Mouse (Mus musculus): ENCODE measurements around the gene Crocc2. TPM values are rescaled to one million over a fixed set of nuclear protein-coding genes. Genes with fewer than 3 reads are reported as not detected.

The Crocc2 gene
- total and polyA plus RNA-seq, 2 experiments from 2014 or later = 0.08 to 0.34 TPM

DNA sequence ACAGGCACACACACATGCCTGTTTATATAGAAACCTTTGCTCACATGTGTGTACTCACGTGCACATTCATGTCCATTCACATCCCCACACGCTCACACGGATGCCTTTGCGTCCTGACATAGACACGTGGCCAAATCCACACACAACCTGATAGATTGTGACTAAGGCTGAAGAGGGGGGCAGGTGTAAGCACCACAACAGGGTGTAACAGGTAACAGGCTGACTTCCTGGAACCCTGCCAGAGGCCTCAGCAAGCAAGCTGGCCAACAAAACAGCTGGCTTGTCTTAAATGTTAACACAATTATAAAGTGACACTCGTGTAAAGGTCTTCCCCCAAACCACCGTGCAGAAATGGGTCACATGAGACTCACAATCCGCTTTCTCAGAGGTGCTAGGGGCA is 9.6 kb upstream of the Crocc2 start:
- no peaks in the 10 kb centered on the region for H3K36me3 ChIP-seq (replicated peaks; ENCODE audit: control insufficient read depth, insufficient read depth, low read length)
- no peaks in the 10 kb centered on the region for H3K9me3 ChIP-seq (replicated peaks; ENCODE audit: control insufficient read depth, low read length)
- 81% methylated on average over 8 of the region's 8 CpGs for WGBS
- H3K4me3 ChIP-seq (ENCODE audit: low read depth, low read length) = no peak overlapping the region
- no peaks in the 10 kb centered on the region for H3K4me1 ChIP-seq (ENCODE audit: control insufficient read depth, insufficient read depth)
- TF ChIP-seq EP300 (IDR thresholded peaks at IDR 0.05; ENCODE audit: low read depth) (no peak), CTCF (IDR thresholded peaks at IDR 0.05; ENCODE audit: low read depth) (no peak)
- H3K4me2 ChIP-seq (ENCODE audit: low read depth, low read length) = no peak overlapping the region
- no peak for DNase-seq (ENCODE audit: low spot score)
- H3K27me3 ChIP-seq (ENCODE audit: control insufficient read depth, insufficient read depth, low read length) = peaks cover 20% of the 10 kb centered on the region
- H3K9ac ChIP-seq (replicated peaks; ENCODE audit: low read depth, low read length) = no peak overlapping the region
- no peak overlapping the region for H3K27ac ChIP-seq (ENCODE audit: low read depth)
- ATAC-seq (ENCODE audit: insufficient read depth, low read depth) = no peak

DNA sequence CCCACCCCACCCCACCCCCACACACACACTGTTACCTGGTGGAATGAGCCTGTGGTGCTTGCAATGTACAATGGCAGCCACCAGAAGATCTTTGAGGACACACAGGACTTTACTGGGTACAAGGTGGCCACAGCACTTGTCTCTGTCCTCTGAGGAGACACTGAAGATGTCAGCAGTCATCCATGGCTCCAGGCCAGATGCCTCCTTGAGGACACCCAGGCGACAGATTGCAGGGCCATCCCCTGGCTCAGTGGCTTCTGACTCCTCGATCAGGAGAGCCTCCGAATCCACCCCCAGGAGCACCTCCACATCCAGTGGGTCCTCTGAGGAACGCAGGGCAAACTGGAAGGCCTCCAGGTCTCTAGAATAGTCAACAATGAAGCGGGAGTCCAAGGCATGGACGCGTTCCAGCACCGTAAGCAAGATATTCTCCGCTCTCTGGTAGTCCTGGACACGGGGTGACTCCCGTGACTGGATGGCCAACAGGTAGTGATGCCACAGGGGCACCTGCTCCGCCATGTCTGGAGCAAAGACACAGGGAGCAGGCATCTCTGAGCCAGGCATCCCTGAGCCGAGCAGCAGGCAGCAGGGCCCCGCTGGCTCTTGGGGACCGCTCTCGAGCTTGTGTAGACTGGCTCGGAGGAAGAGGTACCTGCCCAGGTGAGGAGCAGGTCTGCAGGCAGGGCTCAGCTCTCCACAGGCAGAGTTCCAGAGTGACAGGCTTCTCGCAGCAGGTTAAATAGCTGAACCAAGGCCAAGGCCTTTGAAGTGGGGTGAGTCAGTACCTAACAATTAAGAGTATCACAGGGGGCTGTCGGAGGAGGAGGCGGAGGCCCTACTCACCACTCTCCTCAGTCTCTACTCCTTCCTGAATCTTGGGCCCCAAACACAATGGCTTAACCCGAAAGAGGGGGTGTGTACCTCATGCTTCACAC is 8.7 kb upstream of the Crocc2 start:
- H3K4me1 ChIP-seq (ENCODE audit: control insufficient read depth, insufficient read depth) = no peaks in the 10 kb centered on the region
- DNase-seq (ENCODE audit: low spot score) = no peak
- no peak overlapping the region for H3K4me2 ChIP-seq (ENCODE audit: low read depth, low read length)
- no peaks in the 10 kb centered on the region for H3K9me3 ChIP-seq (replicated peaks; ENCODE audit: control insufficient read depth, low read length)
- TF ChIP-seq EP300 (IDR thresholded peaks at IDR 0.05; ENCODE audit: low read depth) (no peak), CTCF (IDR thresholded peaks at IDR 0.05; ENCODE audit: low read depth) (no peak)
- H3K9ac ChIP-seq (replicated peaks; ENCODE audit: low read depth, low read length) = no peak overlapping the region
- no peak overlapping the region for H3K4me3 ChIP-seq (ENCODE audit: low read depth, low read length)
- 65% methylated on average over 21 of the region's 21 CpGs for WGBS
- H3K27ac ChIP-seq (ENCODE audit: low read depth) = no peak overlapping the region
- no peak for ATAC-seq (ENCODE audit: insufficient read depth, low read depth)
- H3K36me3 ChIP-seq (replicated peaks; ENCODE audit: control insufficient read depth, insufficient read depth, low read length) = no peaks in the 10 kb centered on the region
- peaks cover 17% of the 10 kb centered on the region for H3K27me3 ChIP-seq (ENCODE audit: control insufficient read depth, insufficient read depth, low read length)

DNA sequence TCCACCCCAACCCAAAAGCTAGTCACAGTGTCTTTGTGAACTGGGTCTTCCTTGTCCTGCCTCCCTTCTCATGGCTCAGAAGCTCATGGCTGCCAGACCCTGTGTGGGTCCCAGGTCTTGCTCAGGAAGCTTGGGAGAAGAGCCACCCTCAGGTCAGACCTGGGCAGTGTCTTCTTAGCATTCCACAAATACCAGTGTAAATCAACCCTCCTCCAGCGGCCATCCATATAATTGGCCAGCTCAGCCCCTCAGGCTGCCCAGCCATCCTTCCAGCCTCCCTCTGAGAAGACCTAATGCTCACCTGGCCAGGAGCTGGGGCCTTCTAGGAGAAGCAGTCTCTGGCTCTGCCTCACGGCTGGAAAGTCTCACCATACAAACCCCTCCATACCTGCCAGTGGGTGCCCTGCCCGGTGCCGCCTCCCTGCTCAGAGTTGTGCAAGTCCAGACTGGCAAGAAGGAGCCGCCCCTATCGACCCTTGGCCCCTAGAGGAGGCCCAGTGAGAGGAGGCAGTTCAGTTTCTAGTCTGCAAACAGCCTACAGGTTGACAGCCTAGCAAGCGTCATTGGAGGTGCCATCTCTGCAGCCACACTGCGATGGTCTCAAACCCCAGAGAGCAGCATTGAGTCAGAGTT is 7.9 kb upstream of the Crocc2 start, which contains the start of gene 2310007B03Rik:
2310007B03Rik (minus strand) TSS at position 448 of the 633 bp plus-strand sequence.
- Histone ChIP-seq H3K4me2 (ENCODE audit: low read depth, low read length) (no peak within 1 kb of the TSS), H3K27ac (ENCODE audit: low read depth) (no peak within 1 kb of the TSS), H3K36me3 (replicated peaks; ENCODE audit: control insufficient read depth, insufficient read depth, low read length) (no peaks in the 10 kb centered on the region), H3K9ac (replicated peaks; ENCODE audit: low read depth, low read length) (no peak within 1 kb of the TSS), H3K4me3 (ENCODE audit: low read depth, low read length) (no peak within 1 kb of the TSS), H3K9me3 (replicated peaks; ENCODE audit: control insufficient read depth, low read length) (no peaks in the 10 kb centered on the region), H3K4me1 (ENCODE audit: control insufficient read depth, insufficient read depth) (no peaks in the 10 kb centered on the region), H3K27me3 (ENCODE audit: control insufficient read depth, insufficient read depth, low read length) (peaks cover 13% of the 10 kb centered on the region)
- no peak for ATAC-seq (ENCODE audit: insufficient read depth, low read depth)
- TF ChIP-seq EP300 (IDR thresholded peaks at IDR 0.05; ENCODE audit: low read depth) (no peak), CTCF (IDR thresholded peaks at IDR 0.05; ENCODE audit: low read depth) (no peak)
- WGBS = 79% methylated on average over 8 of the region's 8 CpGs
- no peak for DNase-seq (ENCODE audit: low spot score)

DNA sequence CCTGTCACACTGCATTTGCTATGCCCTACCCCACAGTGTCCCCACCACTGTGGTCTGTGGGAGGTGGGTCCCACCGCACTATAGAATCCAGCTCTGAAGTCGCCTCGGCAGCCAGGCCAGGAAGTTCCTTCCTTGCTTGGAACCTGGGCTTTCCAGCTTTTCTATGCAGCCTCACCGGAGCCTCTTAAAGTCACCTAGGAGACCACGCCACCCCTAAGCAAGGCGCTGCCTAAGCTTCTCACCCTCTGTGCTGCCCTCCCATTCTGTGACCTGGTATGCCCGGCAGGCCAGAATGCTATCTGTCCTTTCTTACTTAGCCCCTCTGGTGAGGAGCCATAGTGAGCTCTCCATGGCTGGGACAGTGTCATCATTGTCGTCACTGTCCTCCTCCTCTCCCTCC is 7.2 kb upstream of the Crocc2 start:
- H3K4me3 ChIP-seq (ENCODE audit: low read depth, low read length) = no peak overlapping the region
- no peak overlapping the region for H3K27ac ChIP-seq (ENCODE audit: low read depth)

DNA sequence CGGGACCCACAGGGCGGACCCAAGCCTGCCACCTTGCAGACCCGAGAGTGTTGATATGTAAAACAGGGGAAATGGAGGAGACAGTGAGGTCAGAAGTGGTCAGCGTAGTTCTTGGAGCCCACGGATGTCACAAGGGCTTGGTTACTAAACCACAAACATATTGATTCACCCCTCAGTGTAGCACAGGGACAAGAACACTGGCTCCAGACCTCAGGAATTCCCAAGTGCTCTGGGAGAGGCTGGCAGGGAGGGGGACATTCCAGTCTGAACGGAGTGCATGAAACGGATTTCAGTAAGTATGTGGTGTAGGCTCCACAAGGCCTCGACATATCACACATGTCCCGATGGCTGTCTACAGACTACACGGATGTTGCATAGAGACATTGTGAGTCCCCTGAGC is 6.6 kb upstream of the Crocc2 start:
- TF ChIP-seq CTCF (IDR thresholded peaks at IDR 0.05; ENCODE audit: low read depth) = no peak
- no peak for TF ChIP-seq EP300 (IDR thresholded peaks at IDR 0.05; ENCODE audit: low read depth)
- WGBS = 63% methylated on average over 10 of the region's 10 CpGs
- H3K9me3 ChIP-seq (replicated peaks; ENCODE audit: control insufficient read depth, low read length) = no peaks in the 10 kb centered on the region
- no peaks in the 10 kb centered on the region for H3K4me1 ChIP-seq (ENCODE audit: control insufficient read depth, insufficient read depth)
- no peak overlapping the region for H3K4me2 ChIP-seq (ENCODE audit: low read depth, low read length)
- H3K4me3 ChIP-seq (ENCODE audit: low read depth, low read length) = no peak overlapping the region
- no peak overlapping the region for H3K27ac ChIP-seq (ENCODE audit: low read depth)
- DNase-seq (ENCODE audit: low spot score) (no peak), ATAC-seq (ENCODE audit: insufficient read depth, low read depth) (no peak)
- H3K36me3 ChIP-seq (replicated peaks; ENCODE audit: control insufficient read depth, insufficient read depth, low read length) = no peaks in the 10 kb centered on the region
- H3K27me3 ChIP-seq (ENCODE audit: control insufficient read depth, insufficient read depth, low read length) = peaks cover 10% of the 10 kb centered on the region; the same call in 1 of the 2 replicates
- H3K9ac ChIP-seq (replicated peaks; ENCODE audit: low read depth, low read length) = no peak overlapping the region

More for the DNA sequence above, 7.2 kb upstream of the Crocc2 start:
- Histone ChIP-seq H3K4me2 (ENCODE audit: low read depth, low read length) (no peak overlapping the region), H3K4me1 (ENCODE audit: control insufficient read depth, insufficient read depth) (no peaks in the 10 kb centered on the region), H3K27me3 (ENCODE audit: control insufficient read depth, insufficient read depth, low read length) (peaks cover 10% of the 10 kb centered on the region; the same call in 1 of the 2 replicates), H3K36me3 (replicated peaks; ENCODE audit: control insufficient read depth, insufficient read depth, low read length) (no peaks in the 10 kb centered on the region), H3K9me3 (replicated peaks; ENCODE audit: control insufficient read depth, low read length) (no peaks in the 10 kb centered on the region), H3K9ac (replicated peaks; ENCODE audit: low read depth, low read length) (no peak overlapping the region)
- WGBS = 83% methylated on average over 8 of the region's 8 CpGs
- DNase-seq (ENCODE audit: low spot score) = no peak
- no peak for ATAC-seq (ENCODE audit: insufficient read depth, low read depth)
- TF ChIP-seq EP300 (IDR thresholded peaks at IDR 0.05; ENCODE audit: low read depth) = no peak
- no peak for TF ChIP-seq CTCF (IDR thresholded peaks at IDR 0.05; ENCODE audit: low read depth)

Data from heart, postnatal 0 days (tissue).